Mouse (Mus musculus): ENCODE results near the gene Lrrn3.

The Lrrn3 gene

DNA sequence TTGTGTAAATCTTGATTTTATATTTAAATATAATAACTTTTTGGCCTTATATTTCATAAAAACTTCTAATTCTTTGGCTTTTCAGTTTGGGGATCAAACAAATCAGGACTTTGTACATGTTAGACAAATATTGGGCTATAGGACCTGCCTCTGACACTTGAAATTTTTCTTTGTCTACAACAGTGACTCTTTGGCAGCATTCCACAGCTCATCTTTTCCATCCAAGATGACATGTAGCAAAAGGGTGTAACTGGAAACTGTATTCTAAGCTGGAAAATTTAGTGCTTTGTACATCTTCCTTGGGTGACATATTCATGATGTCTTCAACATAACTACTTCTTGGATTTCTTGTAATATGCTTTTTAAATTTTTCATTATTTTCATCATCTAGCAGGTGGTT, 57.4 kb downstream of the Lrrn3 start:
- no peak for DNase-seq (ENCODE audit: low read depth)

- no peak for DNase-seq (ENCODE audit: low read depth)
Measured at GRCm38 (mm10) chr12:41427464-41427863, 58.8 kb downstream of the Lrrn3 start.

DNA sequence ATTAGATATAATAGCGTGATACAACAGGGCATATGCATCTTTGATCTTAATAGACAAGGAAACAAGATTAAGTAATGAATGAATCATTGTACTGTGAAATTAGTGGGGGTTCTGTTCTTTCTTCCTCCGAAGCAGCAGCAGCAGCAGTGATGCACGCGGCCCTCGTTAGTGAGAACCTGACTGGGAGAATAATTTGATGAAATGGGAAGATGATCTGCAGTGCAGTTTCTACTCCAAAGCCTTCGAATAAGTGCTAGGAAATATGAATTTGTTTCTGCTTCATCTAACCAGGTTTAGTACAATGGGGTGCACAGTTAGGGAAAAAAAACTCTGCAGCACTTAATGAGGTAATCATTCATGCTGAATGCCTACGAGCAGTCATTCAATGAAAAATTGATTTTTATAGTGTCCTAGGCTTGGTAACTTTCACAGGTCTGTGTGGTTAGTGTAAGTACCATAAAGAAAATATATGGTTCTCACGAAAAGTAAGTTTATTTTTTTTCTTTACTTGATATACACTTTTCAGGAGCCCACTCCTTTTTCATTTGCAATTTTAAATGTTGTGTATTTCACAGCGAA, 61.0 kb downstream of the Lrrn3 start:
- no peak for DNase-seq (ENCODE audit: low read depth)

- no peak for DNase-seq (ENCODE audit: low read depth)
Measured at GRCm38 (mm10) chr12:41417961-41418360, 68.3 kb downstream of the Lrrn3 start.

DNA sequence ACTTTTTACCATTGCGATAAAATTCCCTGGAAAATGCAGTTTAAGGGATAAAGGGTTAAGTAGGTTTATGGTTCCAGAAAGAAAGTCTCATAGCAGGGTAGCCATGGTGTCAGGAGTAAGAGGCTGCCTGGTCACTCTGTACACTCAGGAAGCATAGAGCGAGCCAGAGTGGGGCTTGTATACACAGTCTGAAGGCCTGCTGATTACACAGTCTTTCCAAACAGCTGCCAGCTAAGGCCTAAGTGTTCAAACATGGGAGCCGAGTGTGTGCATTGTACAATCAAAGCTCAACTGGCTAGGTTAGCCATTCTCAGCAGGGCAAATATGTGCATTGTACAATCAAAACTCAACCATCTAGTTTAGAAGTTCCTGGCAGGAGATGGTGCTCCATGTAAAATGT, 69.1 kb downstream of the Lrrn3 start:
- DNase-seq (ENCODE audit: low read depth), result no peak

- DNase-seq (ENCODE audit: low read depth), result no peak
Measured at GRCm38 (mm10) chr12:41416635-41417034, 69.6 kb downstream of the Lrrn3 start.

- DNase-seq (ENCODE audit: low read depth), result no peak
Measured at GRCm38 (mm10) chr12:41409431-41409830, 76.8 kb downstream of the Lrrn3 start.

DNA sequence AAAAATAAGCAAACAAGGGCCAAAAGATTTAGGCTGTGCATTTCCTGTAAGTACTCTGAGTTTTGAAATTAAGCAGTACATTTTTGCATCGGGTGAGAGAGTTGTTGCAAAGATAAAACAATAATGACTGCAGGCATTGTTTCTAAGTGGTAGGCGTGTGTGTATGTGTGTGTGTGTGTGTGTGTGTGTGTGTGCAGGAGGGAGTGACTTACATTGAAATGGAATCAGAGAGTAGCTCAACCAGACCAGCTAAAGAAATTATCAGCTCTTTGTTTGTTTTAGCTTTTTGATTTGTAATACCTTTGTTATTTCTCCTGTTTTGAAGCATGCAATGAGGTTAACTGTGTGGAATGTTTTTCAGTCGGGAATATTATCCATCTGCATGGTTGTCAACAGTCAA, 84.3 kb downstream of the Lrrn3 start:
- DNase-seq (ENCODE audit: low read depth), result no peak

All from c-Kit-positive CD71-negative TER-119-negative erythroid progenitor cells, embryonic 14.5 days (primary cell).